Mouse (Mus musculus) liver, postnatal 0 days (tissue): Measurements from ENCODE around the gene N4bp2l2.

ENCODE experiments used
- CTCF ChIP-seq: sonication (generic); IDR thresholded peaks from 2 replicates; pipeline ENCODE4 v1.5.1; 2016; ENCODE audit warnings: antibody characterized with exemption, low read depth
- EP300 ChIP-seq: IDR thresholded peaks from 2 replicates; pipeline ENCODE4 v1.6.1; 2016; ENCODE audit warnings: antibody characterized with exemption, low read depth, mild to moderate bottlenecking

GRCm38 (mm10) chr5:150564426-150564825 is 101.6 kb downstream of the N4bp2l2 start:
- TF ChIP-seq CTCF = no peak
- no peak for TF ChIP-seq EP300
